Mouse (Mus musculus): ENCODE data around the gene Cd46. TPM values are rescaled to one million over a fixed set of nuclear protein-coding genes. Genes with fewer than 3 reads are reported as not detected.

Cd46 gene
- total RNA-seq, 1 experiment = 0.40 TPM

DNA sequence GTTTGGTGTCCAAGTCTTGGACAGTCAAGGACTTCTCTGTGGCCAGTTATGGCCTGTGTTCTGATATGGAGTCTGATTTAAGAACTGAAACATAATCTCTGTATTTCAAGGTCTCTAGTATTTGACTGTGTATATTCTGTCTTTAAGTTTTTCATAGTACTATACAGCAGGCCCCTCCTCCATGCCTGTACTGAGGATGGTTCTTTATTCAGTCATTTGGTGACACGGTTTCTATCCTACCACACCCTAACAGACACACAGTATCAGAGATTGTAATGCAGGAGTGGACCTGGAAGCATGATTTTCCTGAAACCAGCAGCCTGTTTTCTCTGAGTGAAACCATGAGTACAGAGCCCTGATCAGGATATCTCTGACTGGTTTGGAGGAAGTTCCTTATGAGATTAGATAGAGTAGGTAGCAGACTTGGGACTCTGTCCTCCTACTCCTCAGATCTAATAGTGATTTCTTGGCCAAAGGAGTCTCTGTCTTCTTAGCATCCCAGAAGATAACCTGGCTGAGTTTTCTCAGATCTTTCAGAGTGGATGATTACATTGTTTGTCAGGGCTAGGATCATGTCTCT, 98.5 kb downstream of the Cd46 start:
- no peak for DNase-seq (ENCODE audit: low read depth, low spot score)
- TF ChIP-seq CHD2 (IDR thresholded peaks at IDR 0.05; ENCODE audit: low read depth, low read length) (no peak), MAFK (IDR thresholded peaks at IDR 0.05; ENCODE audit: insufficient read depth, low read depth, low read length) (no peak), ZC3H11A (IDR thresholded peaks at IDR 0.05; ENCODE audit: borderline replicate concordance, low read depth, low read length) (no peak), ZNF384 (IDR thresholded peaks at IDR 0.05; ENCODE audit: low read depth, low read length) (no peak), HCFC1 (IDR thresholded peaks at IDR 0.05; ENCODE audit: borderline replicate concordance, insufficient read depth, low read length) (no peak)
- Histone ChIP-seq H3K4me1 (ENCODE audit: control insufficient read depth in 2 of 2, insufficient read depth in 2 of 2, low read length in 2 of 2, poor library complexity in 1 of 2) (no peaks in the 10 kb centered on the region), H3K27ac (ENCODE audit: insufficient read depth, low read depth, low read length, poor library complexity, severe bottlenecking) (no peak overlapping the region), H3K4me3 (ENCODE audit: insufficient read depth in 1 of 2, low read depth in 1 of 2, low read length in 2 of 2, poor library complexity in 1 of 2, severe bottlenecking in 1 of 2) (no peak overlapping the region), H3K9ac (ENCODE audit: insufficient read depth, low read depth, low read length, poor library complexity, severe bottlenecking) (no peak overlapping the region), H3K9me3 (ENCODE audit: control insufficient read depth, insufficient read depth, low read depth, low read length) (no peaks in the 10 kb centered on the region), H3K36me3 (ENCODE audit: control insufficient read depth, insufficient read depth, low read length, poor library complexity, severe bottlenecking) (no peaks in the 10 kb centered on the region)
- in situ Hi-C loops (cut with MboI; ENCODE audit: low sequenced_read_pairs in 2 of 2, unreplicated experiment in 2 of 2) = no loop called here

GRCm38 (mm10) chr1:194992589-194993317, 99.3 kb downstream of the Cd46 start:
- TF ChIP-seq ZNF384 (IDR thresholded peaks at IDR 0.05; ENCODE audit: low read depth, low read length) (no peak), HCFC1 (IDR thresholded peaks at IDR 0.05; ENCODE audit: borderline replicate concordance, insufficient read depth, low read length) (no peak), MAFK (IDR thresholded peaks at IDR 0.05; ENCODE audit: insufficient read depth, low read depth, low read length) (no peak)
- H3K27ac ChIP-seq (ENCODE audit: insufficient read depth, low read depth, low read length, poor library complexity, severe bottlenecking) = no peak overlapping the region
- no peaks in the 10 kb centered on the region for H3K4me1 ChIP-seq (ENCODE audit: control insufficient read depth in 2 of 2, insufficient read depth in 2 of 2, low read length in 2 of 2, poor library complexity in 1 of 2)
- DNase-seq (ENCODE audit: low read depth, low spot score) = no peak
- H3K4me3 ChIP-seq (ENCODE audit: insufficient read depth in 1 of 2, low read depth in 1 of 2, low read length in 2 of 2, poor library complexity in 1 of 2, severe bottlenecking in 1 of 2) = no peak overlapping the region
- no peaks in the 10 kb centered on the region for H3K9me3 ChIP-seq (ENCODE audit: control insufficient read depth, insufficient read depth, low read depth, low read length)
- no peak overlapping the region for H3K9ac ChIP-seq (ENCODE audit: insufficient read depth, low read depth, low read length, poor library complexity, severe bottlenecking)
- in situ Hi-C loops (cut with MboI; ENCODE audit: low sequenced_read_pairs in 2 of 2, unreplicated experiment in 2 of 2) = no loop called here
- no peaks in the 10 kb centered on the region for H3K36me3 ChIP-seq (ENCODE audit: control insufficient read depth, insufficient read depth, low read length, poor library complexity, severe bottlenecking)

- DNase-seq (ENCODE audit: low read depth, low spot score) = no peak
- Histone ChIP-seq H3K9me3 (ENCODE audit: control insufficient read depth, insufficient read depth, low read depth, low read length) (no peaks in the 10 kb centered on the region), H3K9ac (ENCODE audit: insufficient read depth, low read depth, low read length, poor library complexity, severe bottlenecking) (no peak overlapping the region), H3K4me3 (ENCODE audit: insufficient read depth in 1 of 2, low read depth in 1 of 2, low read length in 2 of 2, poor library complexity in 1 of 2, severe bottlenecking in 1 of 2) (no peak overlapping the region), H3K27ac (ENCODE audit: insufficient read depth, low read depth, low read length, poor library complexity, severe bottlenecking) (no peak overlapping the region), H3K36me3 (ENCODE audit: control insufficient read depth, insufficient read depth, low read length, poor library complexity, severe bottlenecking) (no peaks in the 10 kb centered on the region), H3K4me1 (ENCODE audit: control insufficient read depth in 2 of 2, insufficient read depth in 2 of 2, low read length in 2 of 2, poor library complexity in 1 of 2) (no peaks in the 10 kb centered on the region)
- in situ Hi-C loops (cut with MboI; ENCODE audit: low sequenced_read_pairs in 2 of 2, unreplicated experiment in 2 of 2) = no loop called here
- TF ChIP-seq CHD2 (IDR thresholded peaks at IDR 0.05; ENCODE audit: low read depth, low read length) (no peak), ZC3H11A (IDR thresholded peaks at IDR 0.05; ENCODE audit: borderline replicate concordance, low read depth, low read length) (no peak), HCFC1 (IDR thresholded peaks at IDR 0.05; ENCODE audit: borderline replicate concordance, insufficient read depth, low read length) (no peak), ZNF384 (IDR thresholded peaks at IDR 0.05; ENCODE audit: low read depth, low read length) (no peak), MAFK (IDR thresholded peaks at IDR 0.05; ENCODE audit: insufficient read depth, low read depth, low read length) (no peak)
Measured at GRCm38 (mm10) chr1:194991654-194992053, 100.4 kb downstream of the Cd46 start.

GRCm38 (mm10) chr1:194990976-194991375, 101.1 kb downstream of the Cd46 start:
- no peaks in the 10 kb centered on the region for H3K9me3 ChIP-seq (ENCODE audit: control insufficient read depth, insufficient read depth, low read depth, low read length)
- no peaks in the 10 kb centered on the region for H3K4me1 ChIP-seq (ENCODE audit: control insufficient read depth in 2 of 2, insufficient read depth in 2 of 2, low read length in 2 of 2, poor library complexity in 1 of 2)
- H3K4me3 ChIP-seq (ENCODE audit: insufficient read depth in 1 of 2, low read depth in 1 of 2, low read length in 2 of 2, poor library complexity in 1 of 2, severe bottlenecking in 1 of 2) = no peak overlapping the region
- in situ Hi-C loops (cut with MboI; ENCODE audit: low sequenced_read_pairs in 2 of 2, unreplicated experiment in 2 of 2) = no loop called here
- H3K36me3 ChIP-seq (ENCODE audit: control insufficient read depth, insufficient read depth, low read length, poor library complexity, severe bottlenecking) = no peaks in the 10 kb centered on the region
- no peak overlapping the region for H3K9ac ChIP-seq (ENCODE audit: insufficient read depth, low read depth, low read length, poor library complexity, severe bottlenecking)
- H3K27ac ChIP-seq (ENCODE audit: insufficient read depth, low read depth, low read length, poor library complexity, severe bottlenecking) = no peak overlapping the region
- DNase-seq (ENCODE audit: low read depth, low spot score) = no peak
- TF ChIP-seq ZC3H11A (IDR thresholded peaks at IDR 0.05; ENCODE audit: borderline replicate concordance, low read depth, low read length) (no peak), MAFK (IDR thresholded peaks at IDR 0.05; ENCODE audit: insufficient read depth, low read depth, low read length) (no peak), HCFC1 (IDR thresholded peaks at IDR 0.05; ENCODE audit: borderline replicate concordance, insufficient read depth, low read length) (no peak), CHD2 (IDR thresholded peaks at IDR 0.05; ENCODE audit: low read depth, low read length) (no peak), ZNF384 (IDR thresholded peaks at IDR 0.05; ENCODE audit: low read depth, low read length) (no peak)

Measured in ES-E14 (cell line).